Mouse (Mus musculus) E14TG2a.4 (cell line): ENCODE results near the gene Exoc4.
A peak's percentile ranks its signal among the peaks of the same experiment; 100 is the strongest.

Experiments
- H3K27me3 ChIP-seq: 2 replicates; pipeline ENCODE4 v1.6.1; 2014; ENCODE audit warnings: low read length, control low read depth; ENCODE audit not compliant: insufficient read depth
- H3K36me3 ChIP-seq: 2 replicates; pipeline ENCODE4 v1.6.1; 2014; ENCODE audit warnings: low read length, control low read depth; ENCODE audit not compliant: insufficient read depth
- H3K4me1 ChIP-seq: replicated peaks from 2 replicates; pipeline ENCODE4 v1.6.1; 2014; ENCODE audit warnings: low read depth, low read length, control low read depth
- H3K4me3 ChIP-seq: replicated peaks from 2 replicates; pipeline ENCODE4 v1.5.1; 2014; ENCODE audit warnings: mild to moderate bottlenecking, low read length
- H3K9me3 ChIP-seq: 2 replicates; pipeline ENCODE4 v1.6.1; 2014; ENCODE audit warnings: low read length, control low read depth
- CTCF ChIP-seq: conservative IDR thresholded peaks from 2 replicates; pipeline ENCODE4 v1.5.1; 2014; ENCODE audit warnings: low read length
- NANOG ChIP-seq: IDR thresholded peaks from 2 replicates; pipeline ENCODE4 v1.6.1; 2014; ENCODE audit warnings: borderline replicate concordance, low read length, mixed read lengths
- POU5F1 ChIP-seq: IDR thresholded peaks from 2 replicates; pipeline ENCODE4 v1.6.1; 2014; ENCODE audit warnings: low read length, borderline replicate concordance

Exoc4 gene

DNA sequence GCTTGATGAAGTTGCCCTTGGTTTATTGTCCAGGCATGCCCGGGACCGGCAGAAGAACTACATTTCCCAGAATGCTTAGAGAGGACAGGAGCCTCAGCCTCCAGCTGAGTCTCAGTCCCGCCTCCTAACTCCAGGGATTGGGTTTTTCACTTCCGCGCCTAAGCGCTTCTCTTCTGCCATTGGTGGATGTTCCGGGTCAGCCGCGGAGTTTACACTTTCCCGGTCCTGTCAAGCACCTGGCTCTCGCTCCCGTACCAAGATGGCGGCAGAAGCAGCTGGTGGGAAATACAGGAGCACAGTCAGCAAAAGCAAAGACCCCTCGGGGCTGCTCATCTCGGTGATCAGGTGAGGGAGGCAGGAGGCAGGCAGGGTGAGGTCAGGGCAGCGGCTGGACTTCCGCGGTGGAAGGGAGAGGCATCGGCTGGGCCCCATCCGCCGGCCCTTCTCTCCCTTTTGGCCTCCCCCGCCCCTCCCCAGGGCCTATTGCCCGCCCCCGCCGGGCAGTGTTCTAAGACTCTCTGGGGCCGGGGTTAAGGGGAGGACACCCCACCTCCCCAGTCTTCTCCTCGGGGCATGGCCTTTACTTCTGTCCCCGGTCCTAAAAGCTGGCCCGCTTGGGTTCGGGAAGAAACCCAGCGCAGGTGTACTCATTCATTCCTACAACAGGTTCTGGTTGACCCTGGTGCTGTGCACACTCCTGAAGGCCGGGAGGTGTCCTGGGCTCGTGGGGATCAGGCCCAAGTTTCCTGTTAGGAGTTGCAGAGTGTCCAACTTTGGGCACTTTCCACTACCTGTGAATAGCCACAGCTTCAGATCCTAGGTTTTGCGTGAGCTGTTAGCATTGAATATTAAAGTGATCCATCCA lies at the start of gene Exoc4:
TSS of gene Exoc4 (plus strand) at position 192 of the 865 bp plus-strand sequence.
- peaks cover 43% of the 10 kb centered on the region for H3K4me1 ChIP-seq
- no peaks in the 10 kb centered on the region for H3K9me3 ChIP-seq
- H3K27me3 ChIP-seq, result no peaks in the 10 kb centered on the region
- peak within 1 kb of the TSS; percentile 90 for H3K4me3 ChIP-seq
- no peak for TF ChIP-seq CTCF
- TF ChIP-seq POU5F1, result no peak
- TF ChIP-seq NANOG, result no peak
- H3K36me3 ChIP-seq, result peaks cover 33% of the 10 kb centered on the region

DNA sequence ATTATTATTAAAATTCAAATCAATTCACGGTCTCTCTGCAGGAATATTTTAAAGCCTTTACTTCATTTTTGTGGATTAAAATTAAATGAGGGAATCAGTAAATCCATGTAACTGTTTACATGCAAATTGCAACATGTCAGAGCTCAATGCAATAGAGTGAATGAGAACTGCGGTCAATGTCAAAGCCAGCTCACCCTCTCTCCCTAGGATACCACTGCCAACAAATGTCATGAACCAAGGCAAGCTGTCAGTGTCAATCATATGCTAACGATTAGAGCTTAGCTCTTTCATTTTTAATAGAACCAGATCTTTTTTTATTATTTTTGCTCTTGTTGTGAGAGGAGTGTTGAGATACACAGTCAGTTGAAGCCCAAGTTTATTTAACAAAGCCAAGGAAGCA lies 30.1 kb upstream of the Exoc4 start:
- Histone ChIP-seq H3K9me3 (peaks cover 4% of the 10 kb centered on the region; the same call in 1 of the 2 replicates), H3K27me3 (no peaks in the 10 kb centered on the region), H3K4me1 (no peaks in the 10 kb centered on the region), H3K4me3 (no peak overlapping the region), H3K36me3 (no peaks in the 10 kb centered on the region)
- no peak for TF ChIP-seq NANOG

- 0 out of 2 replicates have a peak, but pooled peaks cover 4% of the 10 kb centered on the region for H3K27me3 ChIP-seq
- no peak for TF ChIP-seq POU5F1
- no peaks in the 10 kb centered on the region for H3K36me3 ChIP-seq
- no peak overlapping the region for H3K4me3 ChIP-seq
- peaks cover 2% of the 10 kb centered on the region; the same call in 1 of the 2 replicates for H3K4me1 ChIP-seq
- no peaks in the 10 kb centered on the region for H3K9me3 ChIP-seq
Measured at GRCm38 (mm10) chr6:33226700-33227099, 22.2 kb upstream of the Exoc4 start.

DNA sequence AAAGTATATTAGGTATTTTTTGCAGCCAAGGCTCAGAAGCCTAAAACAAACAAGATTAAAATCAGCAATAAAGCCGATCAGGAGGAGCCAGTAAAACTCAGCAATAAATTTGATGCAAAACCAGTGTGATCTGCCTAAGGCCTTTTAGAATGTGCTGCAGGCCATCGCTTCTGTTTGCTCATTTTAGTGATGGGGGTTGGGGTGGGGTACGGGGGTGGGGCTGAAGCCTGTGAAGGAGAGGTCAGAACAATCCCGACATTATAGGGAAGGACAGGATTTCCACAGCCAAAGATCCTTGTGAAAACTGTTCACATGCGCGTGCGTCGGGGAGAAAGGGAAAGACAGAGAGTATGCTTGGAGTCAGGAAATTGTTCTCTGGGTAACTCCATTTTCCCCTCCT lies 21.5 kb upstream of the Exoc4 start:
- Histone ChIP-seq H3K4me1 (peaks cover 2% of the 10 kb centered on the region; the same call in 1 of the 2 replicates), H3K9me3 (no peaks in the 10 kb centered on the region), H3K27me3 (0 out of 2 replicates have a peak, but pooled peaks cover 4% of the 10 kb centered on the region), H3K36me3 (no peaks in the 10 kb centered on the region), H3K4me3 (no peak overlapping the region)
- TF ChIP-seq CTCF, result no peak

GRCm38 (mm10) chr6:33241250-33241649 lies 7.6 kb upstream of the Exoc4 start:
- TF ChIP-seq CTCF (no peak), NANOG (no peak), POU5F1 (no peak)
- Histone ChIP-seq H3K9me3 (no peaks in the 10 kb centered on the region), H3K36me3 (no peaks in the 10 kb centered on the region), H3K4me3 (no peak overlapping the region), H3K27me3 (peaks cover 5% of the 10 kb centered on the region; the same call in 1 of the 2 replicates), H3K4me1 (no peaks in the 10 kb centered on the region)

- no peak for TF ChIP-seq NANOG
- no peak for TF ChIP-seq CTCF
- no peak for TF ChIP-seq POU5F1
- Histone ChIP-seq H3K27me3 (peaks cover 5% of the 10 kb centered on the region; the same call in 1 of the 2 replicates), H3K4me1 (peaks cover 19% of the 10 kb centered on the region), H3K4me3 (no peak overlapping the region), H3K9me3 (no peaks in the 10 kb centered on the region), H3K36me3 (no peaks in the 10 kb centered on the region)
Measured at GRCm38 (mm10) chr6:33244546-33244945, 4.3 kb upstream of the Exoc4 start.

GRCm38 (mm10) chr6:33247146-33247545 lies 1.7 kb upstream of the Exoc4 start:
- Histone ChIP-seq H3K4me3 (peak overlapping the region; percentile 69), H3K36me3 (peaks cover 13% of the 10 kb centered on the region), H3K9me3 (no peaks in the 10 kb centered on the region), H3K4me1 (peaks cover 43% of the 10 kb centered on the region), H3K27me3 (no peaks in the 10 kb centered on the region)
- TF ChIP-seq POU5F1 (no peak), CTCF (no peak), NANOG (no peak)

DNA sequence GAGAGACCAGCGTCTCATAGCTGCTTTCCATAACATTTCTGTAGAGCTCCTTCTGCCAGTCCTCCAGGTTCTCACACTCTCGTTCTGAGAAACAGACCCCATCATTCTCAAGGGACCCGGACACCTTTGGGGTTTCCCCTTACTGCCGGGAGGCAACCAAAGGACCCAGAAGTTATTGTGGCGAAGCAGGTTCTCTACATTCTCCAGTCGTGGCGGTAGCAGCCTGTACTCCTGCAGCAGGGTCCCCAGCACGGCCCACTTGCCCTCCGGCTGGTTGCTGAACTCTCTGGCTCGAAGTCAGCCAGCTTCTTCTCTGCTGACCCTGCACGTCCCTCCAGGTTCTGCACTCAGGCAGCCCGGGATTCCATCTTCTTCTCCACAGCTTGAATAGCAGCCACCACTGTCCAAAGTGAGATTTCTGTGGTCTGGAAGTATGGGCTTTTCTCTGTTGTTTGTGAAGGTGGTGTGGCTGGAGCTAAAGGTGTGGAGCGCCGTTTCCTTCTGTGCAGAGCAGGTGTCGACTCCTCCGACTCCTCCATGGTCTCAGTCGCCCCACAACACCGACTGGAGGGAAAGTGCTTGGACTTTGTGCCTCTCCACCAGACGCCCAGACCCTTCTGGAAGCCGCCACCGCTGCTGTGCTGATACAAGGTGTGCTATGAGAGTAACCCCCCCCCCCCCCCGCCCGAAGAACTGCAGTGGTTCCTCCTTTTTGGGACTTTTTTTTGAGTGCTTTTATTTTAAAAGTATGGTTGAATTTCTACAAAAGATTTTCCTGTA lies 1.1 kb upstream of the Exoc4 start:
- Histone ChIP-seq H3K9me3 (no peaks in the 10 kb centered on the region), H3K27me3 (no peaks in the 10 kb centered on the region), H3K36me3 (peaks cover 19% of the 10 kb centered on the region), H3K4me1 (peaks cover 43% of the 10 kb centered on the region), H3K4me3 (peak overlapping the region; percentile 90)
- TF ChIP-seq CTCF (no peak), POU5F1 (no peak), NANOG (no peak)

GRCm38 (mm10) chr6:33256638-33257037 lies 7.8 kb downstream of the Exoc4 start:
- Histone ChIP-seq H3K9me3 (no peaks in the 10 kb centered on the region), H3K4me3 (no peak overlapping the region), H3K4me1 (peaks cover 43% of the 10 kb centered on the region), H3K27me3 (no peaks in the 10 kb centered on the region), H3K36me3 (peaks cover 75% of the 10 kb centered on the region)
- TF ChIP-seq CTCF, result no peak
- TF ChIP-seq NANOG, result no peak
- TF ChIP-seq POU5F1, result no peak
